Mouse (Mus musculus) Muller cell, postnatal 12 days (primary cell): ENCODE measurements around the gene Uvssa.

Experiments used
- DNase-seq: peaks from one replicate; pipeline ENCODE4 v3.0.0-alpha.2; 2015; ENCODE audit errors: inconsistent ontology term

Uvssa gene

GRCm38 (mm10) chr5:33442927-33443710 is 64.8 kb downstream of the Uvssa start:
- peak; percentile 30 for DNase-seq

- DNase-seq = peak; percentile 8
Measured at GRCm38 (mm10) chr5:33443794-33444193, 65.4 kb downstream of the Uvssa start.

GRCm38 (mm10) chr5:33455737-33456136 is 77.4 kb downstream of the Uvssa start:
- no peak for DNase-seq

GRCm38 (mm10) chr5:33458132-33458622 is 79.8 kb downstream of the Uvssa start:
- no peak for DNase-seq

GRCm38 (mm10) chr5:33459111-33459510 is 80.8 kb downstream of the Uvssa start:
- no peak for DNase-seq

- no peak for DNase-seq
Measured at GRCm38 (mm10) chr5:33464390-33464789, 86.0 kb downstream of the Uvssa start.

GRCm38 (mm10) chr5:33465464-33465863 is 87.1 kb downstream of the Uvssa start:
- DNase-seq = no peak
